Mouse (Mus musculus): ENCODE results near the gene Sipa1l3. TPM values are rescaled to one million over a fixed set of nuclear protein-coding genes. Genes with fewer than 3 reads are reported as not detected.
A peak's percentile ranks its signal among the peaks of the same experiment; 100 is the strongest.

The Sipa1l3 gene
- polyA plus RNA-seq, 1 experiment: 63.3 TPM

DNA sequence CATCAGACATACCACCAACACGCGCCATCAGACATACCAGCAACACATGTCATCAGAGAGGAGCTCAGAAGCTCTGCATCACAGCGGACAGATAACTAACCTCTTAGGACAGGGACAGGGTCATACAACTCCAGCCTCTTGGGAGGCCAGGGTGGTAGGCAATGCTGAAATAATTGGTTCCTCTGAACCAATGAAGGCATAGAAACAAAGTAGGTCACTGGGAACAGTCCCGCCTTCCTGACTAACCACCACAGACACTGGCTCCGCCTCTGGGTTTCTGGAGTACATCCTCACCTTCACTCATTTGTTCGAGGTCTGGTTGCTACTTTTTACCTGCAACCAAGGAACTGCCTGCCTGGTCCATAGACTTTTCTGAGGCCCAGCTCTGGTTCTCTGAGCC, 66.1 kb downstream of the Sipa1l3 start:
- Histone ChIP-seq H3K27ac (ENCODE audit: insufficient read depth, low read length) (no peak overlapping the region), H3K27me3 (ENCODE audit: control insufficient read depth, insufficient read depth, low read length) (no peaks in the 10 kb centered on the region), H3K4me3 (replicated peaks; ENCODE audit: insufficient read depth, low read depth, low read length) (no peak overlapping the region), H3K4me1 (ENCODE audit: control insufficient read depth, insufficient read depth, low read length) (peaks cover 32% of the 10 kb centered on the region)
- TF ChIP-seq CTCF (IDR thresholded peaks at IDR 0.05; ENCODE audit: borderline replicate concordance, insufficient read depth, low read depth, low read length): no peak
- no peak for TF ChIP-seq POLR2A (IDR thresholded peaks at IDR 0.05; ENCODE audit: borderline replicate concordance, insufficient read depth, low read length)
- no peak for DNase-seq
- 82% methylated on average over 6 of the region's 6 CpGs for WGBS

- no peak overlapping the region for H3K4me3 ChIP-seq (replicated peaks; ENCODE audit: insufficient read depth, low read depth, low read length)
- H3K27ac ChIP-seq (ENCODE audit: insufficient read depth, low read length): no peak overlapping the region
- peaks cover 33% of the 10 kb centered on the region for H3K4me1 ChIP-seq (ENCODE audit: control insufficient read depth, insufficient read depth, low read length)
- H3K27me3 ChIP-seq (ENCODE audit: control insufficient read depth, insufficient read depth, low read length): no peaks in the 10 kb centered on the region
- TF ChIP-seq POLR2A (IDR thresholded peaks at IDR 0.05; ENCODE audit: borderline replicate concordance, insufficient read depth, low read length) (no peak), CTCF (IDR thresholded peaks at IDR 0.05; ENCODE audit: borderline replicate concordance, insufficient read depth, low read depth, low read length) (no peak)
- 49% methylated on average over 5 of the region's 5 CpGs for WGBS
- DNase-seq: no peak
These were observed 68.3 kb downstream of the Sipa1l3 start for GRCm38 (mm10) chr7:29450175-29450574.

- DNase-seq: no peak
- no peaks in the 10 kb centered on the region for H3K27me3 ChIP-seq (ENCODE audit: control insufficient read depth, insufficient read depth, low read length)
- no peak for TF ChIP-seq CTCF (IDR thresholded peaks at IDR 0.05; ENCODE audit: borderline replicate concordance, insufficient read depth, low read depth, low read length)
- TF ChIP-seq POLR2A (IDR thresholded peaks at IDR 0.05; ENCODE audit: borderline replicate concordance, insufficient read depth, low read length): no peak
- H3K4me1 ChIP-seq (ENCODE audit: control insufficient read depth, insufficient read depth, low read length): peaks cover 40% of the 10 kb centered on the region
- no peak overlapping the region for H3K27ac ChIP-seq (ENCODE audit: insufficient read depth, low read length)
- H3K4me3 ChIP-seq (replicated peaks; ENCODE audit: insufficient read depth, low read depth, low read length): no peak overlapping the region
- WGBS: 96% methylated on average over 6 of the region's 6 CpGs
These were observed 69.6 kb downstream of the Sipa1l3 start for GRCm38 (mm10) chr7:29448830-29449229.

- peak in 1 of 2 experiments; percentile 54 for DNase-seq
- H3K4me1 ChIP-seq (ENCODE audit: control insufficient read depth, insufficient read depth, low read length): peaks cover 40% of the 10 kb centered on the region
- peak overlapping the region; percentile 5; the same call in 1 of the 2 replicates for H3K27ac ChIP-seq (ENCODE audit: insufficient read depth, low read length)
- H3K27me3 ChIP-seq (ENCODE audit: control insufficient read depth, insufficient read depth, low read length): no peaks in the 10 kb centered on the region
- 37% methylated on average over 11 of the region's 11 CpGs for WGBS
- no peak overlapping the region for H3K4me3 ChIP-seq (replicated peaks; ENCODE audit: insufficient read depth, low read depth, low read length)
- no peak for TF ChIP-seq POLR2A (IDR thresholded peaks at IDR 0.05; ENCODE audit: borderline replicate concordance, insufficient read depth, low read length)
- no peak for TF ChIP-seq CTCF (IDR thresholded peaks at IDR 0.05; ENCODE audit: borderline replicate concordance, insufficient read depth, low read depth, low read length)
These were observed 71.2 kb downstream of the Sipa1l3 start for GRCm38 (mm10) chr7:29447147-29447829.

- 90% methylated on average over 4 of the region's 4 CpGs for WGBS
- no peak overlapping the region for H3K27ac ChIP-seq (ENCODE audit: insufficient read depth, low read length)
- TF ChIP-seq POLR2A (IDR thresholded peaks at IDR 0.05; ENCODE audit: borderline replicate concordance, insufficient read depth, low read length) (no peak), CTCF (IDR thresholded peaks at IDR 0.05; ENCODE audit: borderline replicate concordance, insufficient read depth, low read depth, low read length) (no peak)
These were observed 72.3 kb downstream of the Sipa1l3 start for GRCm38 (mm10) chr7:29446156-29446555.

DNA sequence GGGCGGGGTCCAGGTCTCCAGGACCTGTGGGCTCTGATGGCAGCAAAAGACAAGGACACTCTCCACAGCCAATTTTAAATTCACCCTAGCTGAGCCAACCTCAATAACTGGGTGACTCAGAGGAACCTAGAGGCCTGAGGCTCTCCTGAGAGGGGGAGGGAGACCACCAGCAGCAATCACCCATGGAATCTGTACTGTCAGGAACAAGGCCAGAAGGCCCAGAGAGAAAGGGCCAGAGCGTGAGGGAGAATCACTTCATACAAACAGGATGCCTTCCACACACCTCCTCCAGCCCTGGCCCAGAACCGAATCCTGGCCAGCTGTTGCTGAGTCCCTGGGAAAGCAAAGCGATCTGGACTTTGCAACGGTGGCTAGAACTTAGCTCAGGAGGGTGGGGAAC, 73.9 kb downstream of the Sipa1l3 start:
- no peak overlapping the region for H3K4me3 ChIP-seq (replicated peaks; ENCODE audit: insufficient read depth, low read depth, low read length)
- WGBS: 47% methylated on average over 5 of the region's 5 CpGs
- no peak overlapping the region for H3K27ac ChIP-seq (ENCODE audit: insufficient read depth, low read length)
- TF ChIP-seq POLR2A (IDR thresholded peaks at IDR 0.05; ENCODE audit: borderline replicate concordance, insufficient read depth, low read length) (no peak), CTCF (IDR thresholded peaks at IDR 0.05; ENCODE audit: borderline replicate concordance, insufficient read depth, low read depth, low read length) (no peak)
- no peak for DNase-seq
- H3K4me1 ChIP-seq (ENCODE audit: control insufficient read depth, insufficient read depth, low read length): peaks cover 39% of the 10 kb centered on the region
- no peaks in the 10 kb centered on the region for H3K27me3 ChIP-seq (ENCODE audit: control insufficient read depth, insufficient read depth, low read length)

More at GRCm38 (mm10) chr7:29446156-29446555, 72.3 kb downstream of the Sipa1l3 start:
- no peak for DNase-seq
- Histone ChIP-seq H3K4me3 (replicated peaks; ENCODE audit: insufficient read depth, low read depth, low read length) (no peak overlapping the region), H3K4me1 (ENCODE audit: control insufficient read depth, insufficient read depth, low read length) (peaks cover 38% of the 10 kb centered on the region), H3K27me3 (ENCODE audit: control insufficient read depth, insufficient read depth, low read length) (no peaks in the 10 kb centered on the region)

- Histone ChIP-seq H3K27me3 (ENCODE audit: control insufficient read depth, insufficient read depth, low read length) (no peaks in the 10 kb centered on the region), H3K4me1 (ENCODE audit: control insufficient read depth, insufficient read depth, low read length) (peaks cover 43% of the 10 kb centered on the region), H3K4me3 (replicated peaks; ENCODE audit: insufficient read depth, low read depth, low read length) (no peak overlapping the region), H3K27ac (ENCODE audit: insufficient read depth, low read length) (no peak overlapping the region)
- WGBS: 54% methylated on average over 2 of the region's 2 CpGs
- no peak for DNase-seq
- TF ChIP-seq CTCF (IDR thresholded peaks at IDR 0.05; ENCODE audit: borderline replicate concordance, insufficient read depth, low read depth, low read length) (no peak), POLR2A (IDR thresholded peaks at IDR 0.05; ENCODE audit: borderline replicate concordance, insufficient read depth, low read length) (no peak)
These were observed 74.4 kb downstream of the Sipa1l3 start for GRCm38 (mm10) chr7:29444070-29444469.

GRCm38 (mm10) chr7:29441793-29442192, 76.6 kb downstream of the Sipa1l3 start:
- TF ChIP-seq CTCF (IDR thresholded peaks at IDR 0.05; ENCODE audit: borderline replicate concordance, insufficient read depth, low read depth, low read length): no peak
- TF ChIP-seq POLR2A (IDR thresholded peaks at IDR 0.05; ENCODE audit: borderline replicate concordance, insufficient read depth, low read length): no peak
- DNase-seq: no peak
- H3K27ac ChIP-seq (ENCODE audit: insufficient read depth, low read length): no peak overlapping the region

More at GRCm38 (mm10) chr7:29441793-29442192, 76.6 kb downstream of the Sipa1l3 start:
- H3K4me3 ChIP-seq (replicated peaks; ENCODE audit: insufficient read depth, low read depth, low read length): no peak overlapping the region
- H3K27me3 ChIP-seq (ENCODE audit: control insufficient read depth, insufficient read depth, low read length): no peaks in the 10 kb centered on the region
- peaks cover 46% of the 10 kb centered on the region for H3K4me1 ChIP-seq (ENCODE audit: control insufficient read depth, insufficient read depth, low read length)
- 56% methylated on average over 9 of the region's 9 CpGs for WGBS
